Mouse (Mus musculus): Measurements from ENCODE around the gene Nol8. TPM values are rescaled to one million over a fixed set of nuclear protein-coding genes. Genes with fewer than 3 reads are reported as not detected.

The Nol8 gene
- total and polyA plus RNA-seq, 3 experiments, result 1.4 to 19.4 (median 19.3) TPM

DNA sequence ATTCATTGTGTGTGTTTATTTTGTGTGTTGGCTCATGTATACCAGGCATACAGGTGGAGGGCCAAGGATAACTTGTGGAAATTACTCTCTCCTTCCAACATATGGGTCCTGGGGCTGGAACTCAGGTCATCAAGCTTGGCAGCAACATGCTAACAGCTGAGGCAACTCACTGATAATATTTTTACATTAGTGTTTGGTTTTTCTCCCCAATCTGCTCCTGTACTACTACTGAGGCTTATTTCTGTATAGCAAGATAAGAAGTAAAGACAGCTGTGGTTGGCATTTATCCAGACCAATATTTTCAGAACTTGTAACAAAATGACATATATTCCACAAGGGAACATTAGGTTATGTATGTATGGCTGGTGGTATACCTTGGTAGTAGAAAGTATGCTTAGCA lies 34.5 kb upstream of the Nol8 start:
- intact Hi-C loops (cut with DNase I), result no loop called here
- H3K36me3 ChIP-seq (ENCODE audit: control insufficient read depth, insufficient read depth, low read length), result peaks cover 20% of the 10 kb centered on the region
- no peaks in the 10 kb centered on the region for H3K79me2 ChIP-seq (replicated peaks; ENCODE audit: control insufficient read depth, insufficient read depth, low read length)
- TF ChIP-seq EP300 (IDR thresholded peaks at IDR 0.05; ENCODE audit: insufficient read depth, low read depth, low read length) (no peak), CTCF (IDR thresholded peaks at IDR 0.05) (no peak), POLR2A (IDR thresholded peaks at IDR 0.05; ENCODE audit: insufficient read depth, low read depth, low read length) (no peak)
- H3K9ac ChIP-seq (ENCODE audit: low read depth, low read length), result no peak overlapping the region
- no peak overlapping the region for H3K27ac ChIP-seq
- peaks cover 5% of the 10 kb centered on the region for H3K4me1 ChIP-seq (ENCODE audit: control insufficient read depth, insufficient read depth, low read length)
- H3K27me3 ChIP-seq (ENCODE audit: control insufficient read depth, insufficient read depth, low read length), result no peaks in the 10 kb centered on the region
- no peak for DNase-seq
- no peak overlapping the region for H3K4me3 ChIP-seq

DNA sequence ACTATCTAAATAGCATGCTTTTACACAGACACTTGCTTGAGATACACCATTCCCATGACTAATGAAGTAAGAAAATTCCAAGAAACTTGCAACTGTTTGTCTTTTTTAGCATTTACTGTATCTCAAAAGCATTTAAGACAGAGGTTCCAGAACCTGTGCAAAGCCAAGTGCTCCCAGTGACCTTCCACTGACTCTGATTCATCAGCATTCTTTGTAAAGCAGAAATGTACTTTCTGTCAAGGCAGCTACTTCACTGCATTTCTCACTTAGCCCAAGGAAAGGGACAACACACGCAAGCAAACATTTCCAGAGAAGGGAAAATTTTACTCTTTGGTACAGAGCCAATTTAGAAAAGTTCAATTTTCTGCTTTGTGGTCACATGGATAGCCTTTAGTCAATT lies 29.7 kb upstream of the Nol8 start:
- WGBS, result 75% methylated on average over 1 of the region's 1 CpGs
- no peak overlapping the region for H3K27ac ChIP-seq
- DNase-seq, result no peak
- no peak overlapping the region for H3K4me3 ChIP-seq
- no peaks in the 10 kb centered on the region for H3K79me2 ChIP-seq (replicated peaks; ENCODE audit: control insufficient read depth, insufficient read depth, low read length)
- TF ChIP-seq EP300 (IDR thresholded peaks at IDR 0.05; ENCODE audit: insufficient read depth, low read depth, low read length), result no peak
- intact Hi-C loops (cut with DNase I), result no loop called here
- no peaks in the 10 kb centered on the region for H3K27me3 ChIP-seq (ENCODE audit: control insufficient read depth, insufficient read depth, low read length)
- no peaks in the 10 kb centered on the region for H3K4me1 ChIP-seq (ENCODE audit: control insufficient read depth, insufficient read depth, low read length)
- no peaks in the 10 kb centered on the region for H3K36me3 ChIP-seq (ENCODE audit: control insufficient read depth, insufficient read depth, low read length)
- H3K9ac ChIP-seq (ENCODE audit: low read depth, low read length), result no peak overlapping the region

DNA sequence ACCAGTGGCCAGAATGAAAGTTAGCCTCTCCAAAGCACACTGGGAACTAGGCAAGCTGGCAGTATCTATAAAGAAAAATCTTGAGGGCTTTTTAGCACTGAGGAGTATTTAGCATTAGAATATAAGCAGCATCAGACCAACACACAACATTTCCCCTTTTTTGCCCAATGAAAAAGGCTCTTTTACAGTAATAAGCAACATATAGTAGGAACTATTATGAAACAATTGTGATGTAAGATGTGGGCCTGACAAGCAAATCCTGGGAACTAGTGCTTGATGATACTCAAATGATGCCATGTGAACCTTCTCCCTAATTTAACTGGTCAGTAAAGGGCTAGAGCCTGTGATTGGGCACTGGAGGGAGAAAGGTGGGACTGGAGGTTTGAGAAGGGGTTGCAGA lies 24.7 kb upstream of the Nol8 start:
- no peak overlapping the region for H3K9ac ChIP-seq (ENCODE audit: low read depth, low read length)
- no peak overlapping the region for H3K4me3 ChIP-seq
- H3K27ac ChIP-seq, result no peak overlapping the region
- H3K27me3 ChIP-seq (ENCODE audit: control insufficient read depth, insufficient read depth, low read length), result no peaks in the 10 kb centered on the region
- H3K4me1 ChIP-seq (ENCODE audit: control insufficient read depth, insufficient read depth, low read length), result no peaks in the 10 kb centered on the region; the same call in 1 of the 2 replicates
- no peaks in the 10 kb centered on the region for H3K36me3 ChIP-seq (ENCODE audit: control insufficient read depth, insufficient read depth, low read length)
- TF ChIP-seq EP300 (IDR thresholded peaks at IDR 0.05; ENCODE audit: insufficient read depth, low read depth, low read length) (no peak), CTCF (IDR thresholded peaks at IDR 0.05) (no peak), POLR2A (IDR thresholded peaks at IDR 0.05; ENCODE audit: insufficient read depth, low read depth, low read length) (no peak)
- no peak for DNase-seq
- H3K79me2 ChIP-seq (replicated peaks; ENCODE audit: control insufficient read depth, insufficient read depth, low read length), result no peaks in the 10 kb centered on the region
- intact Hi-C loops (cut with DNase I), result no loop called here

DNA sequence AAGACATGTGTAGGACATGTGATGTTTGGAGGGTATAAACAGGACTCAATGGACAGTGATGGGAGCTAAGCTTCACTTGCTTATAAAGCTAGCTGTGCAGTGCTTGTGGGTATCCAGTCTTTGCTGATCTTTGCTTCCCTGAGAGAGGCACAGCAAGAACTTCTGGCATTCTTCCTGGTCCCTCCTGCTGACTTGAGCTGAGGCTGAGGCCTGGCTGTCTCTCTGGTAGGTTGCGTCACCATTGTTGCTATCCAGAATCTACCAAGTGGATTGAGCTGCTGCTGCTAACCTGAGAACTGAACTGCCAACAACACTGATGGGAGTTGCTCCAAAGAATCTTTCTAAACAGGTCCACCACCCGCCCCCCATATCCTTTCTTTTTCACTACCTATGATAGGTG lies 23.8 kb upstream of the Nol8 start:
- Histone ChIP-seq H3K27me3 (ENCODE audit: control insufficient read depth, insufficient read depth, low read length) (no peaks in the 10 kb centered on the region), H3K79me2 (replicated peaks; ENCODE audit: control insufficient read depth, insufficient read depth, low read length) (no peaks in the 10 kb centered on the region), H3K9ac (ENCODE audit: low read depth, low read length) (no peak overlapping the region), H3K36me3 (ENCODE audit: control insufficient read depth, insufficient read depth, low read length) (no peaks in the 10 kb centered on the region), H3K27ac (no peak overlapping the region), H3K4me1 (ENCODE audit: control insufficient read depth, insufficient read depth, low read length) (no peaks in the 10 kb centered on the region; the same call in 1 of the 2 replicates), H3K4me3 (no peak overlapping the region)
- intact Hi-C loops (cut with DNase I), result no loop called here
- WGBS, result 87% methylated on average over 2 of the region's 2 CpGs
- DNase-seq, result peak in 1 of 2 experiments; percentile 55
- no peak for TF ChIP-seq CTCF (IDR thresholded peaks at IDR 0.05)
- TF ChIP-seq POLR2A (IDR thresholded peaks at IDR 0.05; ENCODE audit: insufficient read depth, low read depth, low read length), result no peak
- no peak for TF ChIP-seq EP300 (IDR thresholded peaks at IDR 0.05; ENCODE audit: insufficient read depth, low read depth, low read length)

DNA sequence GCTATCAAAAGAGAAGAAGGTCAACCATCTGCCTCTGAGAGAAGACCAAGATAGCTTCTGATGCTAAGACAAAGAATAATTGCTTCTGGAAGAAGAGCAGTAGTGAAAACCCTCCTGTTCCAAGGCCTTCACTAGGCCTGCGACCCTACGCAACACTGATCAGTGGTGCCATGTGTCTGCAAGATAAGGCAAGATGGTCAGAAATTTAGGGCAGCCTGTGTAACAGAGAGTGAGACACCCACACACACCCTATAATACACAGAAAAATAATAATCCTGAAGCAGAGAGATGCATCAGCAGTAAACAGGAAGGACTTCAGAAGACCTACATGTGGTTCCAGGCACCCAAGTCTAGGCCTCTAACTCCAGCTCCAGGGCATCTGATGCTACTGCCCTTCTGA lies 12.9 kb upstream of the Nol8 start:
- no peak for TF ChIP-seq POLR2A (IDR thresholded peaks at IDR 0.05; ENCODE audit: insufficient read depth, low read depth, low read length)
- DNase-seq, result no peak
- intact Hi-C loops (cut with DNase I), result no loop called here
- H3K27me3 ChIP-seq (ENCODE audit: control insufficient read depth, insufficient read depth, low read length), result no peaks in the 10 kb centered on the region
- H3K36me3 ChIP-seq (ENCODE audit: control insufficient read depth, insufficient read depth, low read length), result no peaks in the 10 kb centered on the region; the same call in 1 of the 2 replicates
- H3K9ac ChIP-seq (ENCODE audit: low read depth, low read length), result no peak overlapping the region
- H3K79me2 ChIP-seq (replicated peaks; ENCODE audit: control insufficient read depth, insufficient read depth, low read length), result no peaks in the 10 kb centered on the region
- 98% methylated on average over 2 of the region's 2 CpGs for WGBS
- H3K4me3 ChIP-seq, result no peak overlapping the region
- H3K27ac ChIP-seq, result no peak overlapping the region
- H3K4me1 ChIP-seq (ENCODE audit: control insufficient read depth, insufficient read depth, low read length), result peaks cover 4% of the 10 kb centered on the region

DNA sequence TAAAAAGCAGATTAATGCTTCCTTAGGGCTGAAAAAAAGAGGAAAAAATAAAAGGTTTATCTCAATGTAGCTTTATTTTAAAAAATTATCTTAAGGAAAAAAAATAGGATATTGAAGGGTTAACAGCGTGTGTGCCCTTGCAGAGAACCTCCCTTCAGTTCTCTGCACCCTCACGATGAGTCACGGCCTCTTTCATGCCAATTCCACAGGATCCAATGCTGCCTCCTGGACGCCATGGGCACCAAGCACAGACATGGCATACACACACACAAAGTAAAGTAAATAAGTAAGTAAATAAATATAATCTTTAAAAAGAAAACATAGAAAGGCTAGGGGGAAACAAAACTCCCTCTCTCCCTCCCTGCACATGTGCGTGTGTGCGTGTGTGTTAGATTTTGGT lies 10.2 kb upstream of the Nol8 start:
- WGBS, result 71% methylated on average over 6 of the region's 6 CpGs
- H3K27ac ChIP-seq, result no peak overlapping the region

More for the DNA sequence above, 10.2 kb upstream of the Nol8 start:
- peaks cover 4% of the 10 kb centered on the region for H3K4me1 ChIP-seq (ENCODE audit: control insufficient read depth, insufficient read depth, low read length)
- H3K36me3 ChIP-seq (ENCODE audit: control insufficient read depth, insufficient read depth, low read length), result no peaks in the 10 kb centered on the region; the same call in 1 of the 2 replicates
- DNase-seq, result no peak
- no peaks in the 10 kb centered on the region for H3K79me2 ChIP-seq (replicated peaks; ENCODE audit: control insufficient read depth, insufficient read depth, low read length)
- intact Hi-C loops (cut with DNase I), result no loop called here
- no peaks in the 10 kb centered on the region for H3K27me3 ChIP-seq (ENCODE audit: control insufficient read depth, insufficient read depth, low read length)
- TF ChIP-seq POLR2A (IDR thresholded peaks at IDR 0.05; ENCODE audit: insufficient read depth, low read depth, low read length) (no peak), CTCF (IDR thresholded peaks at IDR 0.05) (no peak), EP300 (IDR thresholded peaks at IDR 0.05; ENCODE audit: insufficient read depth, low read depth, low read length) (no peak)
- no peak overlapping the region for H3K9ac ChIP-seq (ENCODE audit: low read depth, low read length)
- no peak overlapping the region for H3K4me3 ChIP-seq
